Mouse (Mus musculus) embryo, embryonic 11.5 days (tissue): ENCODE results near the gene Mien1.
A peak's percentile ranks its signal among the peaks of the same experiment; 100 is the strongest.

ENCODE experiments used
- DNase-seq: peaks from one replicate; pipeline ENCODE4 v3.0.0-alpha.2; 2012; ENCODE audit warnings: low read depth, low spot score

Mien1 gene

GRCm38 (mm10) chr11:98459860-98460259 is 21.1 kb upstream of the Mien1 start:
- DNase-seq: no peak

GRCm38 (mm10) chr11:98459071-98459741 is 20.4 kb upstream of the Mien1 start:
- no peak for DNase-seq

GRCm38 (mm10) chr11:98458121-98458990 is 19.6 kb upstream of the Mien1 start:
- no peak for DNase-seq

GRCm38 (mm10) chr11:98457367-98458120 is 18.8 kb upstream of the Mien1 start:
- peak; percentile 80 for DNase-seq

- DNase-seq: no peak
These were observed 18.2 kb upstream of the Mien1 start for GRCm38 (mm10) chr11:98456945-98457344.

- DNase-seq: no peak
These were observed 17.8 kb upstream of the Mien1 start for GRCm38 (mm10) chr11:98456545-98456944.

- no peak for DNase-seq
These were observed 16.7 kb upstream of the Mien1 start for GRCm38 (mm10) chr11:98455484-98455883.

GRCm38 (mm10) chr11:98449921-98450771 is 11.4 kb upstream of the Mien1 start:
- DNase-seq: no peak

GRCm38 (mm10) chr11:98449419-98449818 is 10.6 kb upstream of the Mien1 start:
- no peak for DNase-seq

GRCm38 (mm10) chr11:98448191-98448790 is 9.5 kb upstream of the Mien1 start:
- no peak for DNase-seq

- DNase-seq: no peak
These were observed 8.7 kb upstream of the Mien1 start for GRCm38 (mm10) chr11:98447475-98447834.

GRCm38 (mm10) chr11:98446562-98447474 is 8.0 kb upstream of the Mien1 start:
- no peak for DNase-seq

GRCm38 (mm10) chr11:98446213-98446561 is 7.4 kb upstream of the Mien1 start, which contains the start of gene Grb7:
Grb7 (plus strand) TSS chr11:98446394.
- DNase-seq: no peak

- no peak for DNase-seq
These were observed 6.9 kb upstream of the Mien1 start for GRCm38 (mm10) chr11:98445679-98446078.

- DNase-seq: no peak
These were observed 6.4 kb upstream of the Mien1 start for GRCm38 (mm10) chr11:98445238-98445637.

- no peak for DNase-seq
These were observed 4.9 kb upstream of the Mien1 start for GRCm38 (mm10) chr11:98443688-98444087.

GRCm38 (mm10) chr11:98437441-98437840 is 1.4 kb downstream of the Mien1 start:
- no peak for DNase-seq

GRCm38 (mm10) chr11:98435723-98436122 is 3.1 kb downstream of the Mien1 start:
- DNase-seq: no peak

- DNase-seq: no peak
These were observed 6.9 kb downstream of the Mien1 start for GRCm38 (mm10) chr11:98431743-98432502.
